Mouse (Mus musculus): Measurements from ENCODE around the gene Arhgef18. TPM values are rescaled to one million over a fixed set of nuclear protein-coding genes. Genes with fewer than 3 reads are reported as not detected.
A peak's percentile ranks its signal among the peaks of the same experiment; 100 is the strongest.

Gene Arhgef18
- total and polyA plus RNA-seq, 3 experiments, result 3.0 to 6.6 TPM; not detected in 1

DNA sequence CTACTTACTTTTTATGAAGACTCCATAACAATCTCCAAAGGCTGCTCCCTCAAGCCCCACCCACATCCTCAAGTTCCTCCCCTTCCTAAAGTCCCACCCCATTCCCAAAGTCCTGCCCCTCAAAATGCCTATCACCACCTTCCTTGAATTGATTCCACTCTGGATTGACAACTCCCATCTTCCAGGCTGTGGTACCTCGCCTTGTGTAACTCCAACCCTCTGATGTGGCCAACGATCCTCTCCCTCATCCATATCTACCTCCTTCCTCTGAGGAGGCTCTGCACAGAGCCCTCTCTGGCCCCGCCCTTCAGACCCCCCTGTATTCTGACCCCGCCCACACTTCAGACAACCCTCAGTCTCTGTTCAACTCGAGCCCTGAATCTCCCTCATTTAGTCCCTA lies 92.4 kb downstream of the Arhgef18 start:
- Histone ChIP-seq H3K9me3 (replicated peaks; ENCODE audit: insufficient read depth, low read length) (no peaks in the 10 kb centered on the region), H3K79me2 (ENCODE audit: control insufficient read depth, insufficient read depth, low read length, poor library complexity) (no peaks in the 10 kb centered on the region), H3K27ac (ENCODE audit: control insufficient read depth, low read depth, low read length) (no peak overlapping the region), H3K27me3 (ENCODE audit: control insufficient read depth in 1 of 2, insufficient read depth in 2 of 2, low read length in 2 of 2) (peaks cover 0 to 2% of the 10 kb centered on the region in 2 experiments; a peak in 2 of 4 replicates), H3K36me3 (ENCODE audit: control insufficient read depth in 1 of 2, insufficient read depth in 2 of 2, low read length in 2 of 2) (peaks cover 0 to 10% of the 10 kb centered on the region in 2 experiments; a peak in 1 of 4 replicates), H3K4me1 (ENCODE audit: control insufficient read depth in 1 of 2, insufficient read depth in 2 of 2, low read length in 2 of 2) (peaks cover 0 to 10% of the 10 kb centered on the region in 2 experiments; a peak in 2 of 4 replicates), H3K9ac (ENCODE audit: control insufficient read depth, low read depth, low read length, poor library complexity, severe bottlenecking) (no peak overlapping the region), H3K4me3 (ENCODE audit: control insufficient read depth in 1 of 2, insufficient read depth in 1 of 2, low read depth in 2 of 2, low read length in 2 of 2) (no peak overlapping the region)
- TF ChIP-seq BHLHE40 (IDR thresholded peaks at IDR 0.05; ENCODE audit: borderline replicate concordance, low read depth, low read length), result no peak
- no peak for TF ChIP-seq SMC3 (IDR thresholded peaks at IDR 0.05; ENCODE audit: low read depth, low read length)
- no peak for TF ChIP-seq USF1 (IDR thresholded peaks at IDR 0.05; ENCODE audit: low read depth, low read length)
- TF ChIP-seq ZC3H11A (IDR thresholded peaks at IDR 0.05; ENCODE audit: low read depth, low read length), result no peak
- TF ChIP-seq UBTF (IDR thresholded peaks at IDR 0.05; ENCODE audit: borderline replicate concordance, insufficient read depth, low read depth, low read length), result no peak
- TF ChIP-seq ZKSCAN1 (IDR thresholded peaks at IDR 0.05; ENCODE audit: low read depth, low read length), result no peak
- no peak for TF ChIP-seq ZMIZ1 (IDR thresholded peaks at IDR 0.05; ENCODE audit: low read depth, low read length)
- no peak for TF ChIP-seq ETS1 (IDR thresholded peaks at IDR 0.05; ENCODE audit: low read depth, low read length)
- TF ChIP-seq MAFK (IDR thresholded peaks at IDR 0.05; ENCODE audit: borderline replicate concordance, low read depth, low read length), result no peak
- no peak for TF ChIP-seq GATA1 (IDR thresholded peaks at IDR 0.05; ENCODE audit: low read depth, low read length)
- TF ChIP-seq MYC (IDR thresholded peaks at IDR 0.05; ENCODE audit: low read depth, low read length), result no peak
- no peak for TF ChIP-seq TAL1 (IDR thresholded peaks at IDR 0.05; ENCODE audit: low read length)
- no peak for TF ChIP-seq TBP (IDR thresholded peaks at IDR 0.05; ENCODE audit: low read depth, low read length)
- TF ChIP-seq MAZ (IDR thresholded peaks at IDR 0.05; ENCODE audit: low read depth, low read length), result no peak
- TF ChIP-seq KAT2A (conservative IDR thresholded peaks at IDR 0.05; ENCODE audit: low read depth, low read length), result no peak
- no peak for DNase-seq (ENCODE audit: low read depth, low spot score)

- peaks cover 0 to 11% of the 10 kb centered on the region in 2 experiments; a peak in 2 of 4 replicates for H3K36me3 ChIP-seq (ENCODE audit: control insufficient read depth in 1 of 2, insufficient read depth in 2 of 2, low read length in 2 of 2)
- H3K79me2 ChIP-seq (ENCODE audit: control insufficient read depth, insufficient read depth, low read length, poor library complexity), result peaks cover 2% of the 10 kb centered on the region; the same call in 1 of the 2 replicates
- DNase-seq (ENCODE audit: low read depth, low spot score), result peak; percentile 58
- H3K4me3 ChIP-seq (ENCODE audit: control insufficient read depth in 1 of 2, insufficient read depth in 1 of 2, low read depth in 2 of 2, low read length in 2 of 2), result peak within 1 kb of the TSS; percentile 89 to 100
- no peak for TF ChIP-seq TCF12 (IDR thresholded peaks at IDR 0.05; ENCODE audit: low read depth, low read length)
- peak; percentile 85 for TF ChIP-seq HCFC1 (IDR thresholded peaks at IDR 0.05; ENCODE audit: low read depth, low read length)
- peak; percentile 50; the same call in 1 of the 2 replicates for TF ChIP-seq MAZ (IDR thresholded peaks at IDR 0.05; ENCODE audit: low read depth, low read length)
- peak; percentile 46 to 55; a peak in 3 of 4 replicates for TF ChIP-seq POLR2A (IDR thresholded peaks at IDR 0.05; ENCODE audit: control insufficient read depth in 1 of 2, insufficient read depth in 1 of 2, low read depth in 1 of 2, low read length in 2 of 2, poor library complexity in 1 of 2)
- peak; percentile 20; the same call in 1 of the 2 replicates for TF ChIP-seq NELFE (IDR thresholded peaks at IDR 0.05; ENCODE audit: low read depth, low read length)
- no peak for TF ChIP-seq SMC3 (IDR thresholded peaks at IDR 0.05; ENCODE audit: low read depth, low read length)
- peaks cover 0 to 11% of the 10 kb centered on the region in 2 experiments; a peak in 2 of 4 replicates for H3K4me1 ChIP-seq (ENCODE audit: control insufficient read depth in 1 of 2, insufficient read depth in 2 of 2, low read length in 2 of 2)
- H3K9me3 ChIP-seq (replicated peaks; ENCODE audit: insufficient read depth, low read length), result no peaks in the 10 kb centered on the region
- H3K27ac ChIP-seq (ENCODE audit: control insufficient read depth, low read depth, low read length), result no peak within 1 kb of the TSS
- peaks cover 0 to 2% of the 10 kb centered on the region in 2 experiments; a peak in 3 of 4 replicates for H3K27me3 ChIP-seq (ENCODE audit: control insufficient read depth in 1 of 2, insufficient read depth in 2 of 2, low read length in 2 of 2)
- H3K9ac ChIP-seq (ENCODE audit: control insufficient read depth, low read depth, low read length, poor library complexity, severe bottlenecking), result peak within 1 kb of the TSS; percentile 80
Measured at GRCm38 (mm10) chr8:3492901-3493844, 100.4 kb downstream of the Arhgef18 start, which contains the start of gene Zfp358. Zfp358 (plus strand) TSS chr8:3493138.

Data from MEL (cell line).